Mouse (Mus musculus) fibroblast of lung, adult 2 months (primary cell): ENCODE results near the gene Ryr1.
"Not testable (repeated sequence)": the region's sequence is repeated elsewhere in the genome, so short reads cannot be mapped to it uniquely, and the experiment has no call there.

Experiments
- DNase-seq: peaks from one replicate; pipeline ENCODE4 v3.0.0-alpha.2; 2011; ENCODE audit warnings: low read depth

The Ryr1 gene

DNA sequence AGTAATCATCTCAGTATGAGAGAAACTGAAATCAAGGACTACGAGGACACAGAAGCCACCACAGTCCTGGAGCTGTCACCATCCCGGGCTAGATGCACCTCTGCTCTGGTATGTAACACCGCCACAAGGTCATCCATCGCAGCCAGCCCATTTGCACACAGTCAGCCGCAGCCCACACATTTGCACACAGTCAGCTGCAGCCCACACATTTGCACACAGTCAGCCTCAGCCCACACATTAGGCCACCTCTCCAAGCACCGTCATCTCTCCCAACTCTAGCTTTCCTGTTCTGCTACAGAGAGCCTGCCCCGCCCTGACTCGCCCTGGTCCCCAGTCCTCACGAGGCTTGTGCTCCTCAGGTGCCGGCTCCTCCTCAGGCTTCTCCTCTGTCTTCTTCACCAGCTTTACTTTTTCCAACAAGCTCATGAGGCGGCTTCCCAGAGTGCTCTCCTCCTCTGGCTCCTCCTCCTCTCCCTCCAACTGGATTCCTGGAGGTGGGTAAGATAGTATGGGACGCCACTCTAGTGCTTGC, 45.5 kb downstream of the Ryr1 start:
- DNase-seq: no peak

DNA sequence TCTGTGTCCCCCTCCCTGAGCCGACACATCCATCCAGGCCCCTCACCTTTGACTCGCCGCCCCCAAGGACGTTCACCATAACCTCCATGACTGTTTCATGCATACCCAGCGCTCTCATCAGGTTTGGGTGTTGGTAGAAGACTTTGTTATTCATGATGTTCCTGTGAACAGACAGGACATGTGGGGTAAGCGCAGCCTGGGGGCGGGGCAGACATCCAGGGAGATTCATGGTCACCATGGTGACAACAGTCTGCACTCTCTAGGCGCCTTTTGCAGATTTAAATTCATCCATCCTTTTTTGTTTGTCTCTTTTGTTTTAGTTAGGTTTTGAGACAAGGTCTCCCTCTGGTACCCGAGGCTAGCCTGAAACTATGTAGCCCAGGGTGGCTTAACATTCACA, 48.0 kb downstream of the Ryr1 start:
- no peak for DNase-seq

DNA sequence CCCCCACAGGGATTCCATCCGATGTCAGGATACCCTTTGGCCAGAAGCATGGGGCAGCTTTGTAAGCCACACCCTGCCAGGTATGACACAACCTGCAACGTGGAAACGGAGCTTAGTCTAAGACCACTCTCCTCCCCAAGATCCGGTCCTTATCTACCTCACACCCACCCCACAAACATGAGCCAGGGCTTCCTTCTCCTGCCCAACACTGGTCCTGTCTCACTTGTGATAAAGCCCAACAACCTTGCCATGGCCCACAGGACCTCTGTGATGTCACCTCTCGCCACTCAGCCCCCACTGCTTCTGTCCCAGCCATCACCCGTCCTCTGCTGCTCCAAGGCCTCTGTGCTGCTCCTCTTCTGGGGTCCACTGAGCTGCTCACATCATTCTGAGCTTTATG, 49.8 kb downstream of the Ryr1 start:
- no peak for DNase-seq

DNA sequence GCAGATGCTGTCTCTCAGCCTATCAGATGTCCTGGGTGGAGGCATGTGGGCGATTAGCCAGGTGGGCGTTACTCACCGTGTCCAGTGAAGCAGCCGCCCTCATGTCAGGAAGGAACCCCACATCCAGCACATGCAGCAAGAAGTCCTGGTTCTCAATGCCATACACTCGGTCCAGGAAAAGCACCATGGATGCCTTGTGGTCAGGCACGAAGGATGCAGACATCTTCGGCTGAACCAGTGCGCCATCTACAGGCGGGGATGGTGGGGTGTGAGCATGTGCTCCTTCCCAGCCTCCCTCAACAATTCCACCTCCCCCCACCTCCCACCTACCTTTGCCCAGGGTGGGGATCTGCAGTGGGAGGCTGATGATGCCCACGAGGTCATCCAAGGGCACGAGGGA, 52.3 kb downstream of the Ryr1 start:
- DNase-seq: no peak

DNA sequence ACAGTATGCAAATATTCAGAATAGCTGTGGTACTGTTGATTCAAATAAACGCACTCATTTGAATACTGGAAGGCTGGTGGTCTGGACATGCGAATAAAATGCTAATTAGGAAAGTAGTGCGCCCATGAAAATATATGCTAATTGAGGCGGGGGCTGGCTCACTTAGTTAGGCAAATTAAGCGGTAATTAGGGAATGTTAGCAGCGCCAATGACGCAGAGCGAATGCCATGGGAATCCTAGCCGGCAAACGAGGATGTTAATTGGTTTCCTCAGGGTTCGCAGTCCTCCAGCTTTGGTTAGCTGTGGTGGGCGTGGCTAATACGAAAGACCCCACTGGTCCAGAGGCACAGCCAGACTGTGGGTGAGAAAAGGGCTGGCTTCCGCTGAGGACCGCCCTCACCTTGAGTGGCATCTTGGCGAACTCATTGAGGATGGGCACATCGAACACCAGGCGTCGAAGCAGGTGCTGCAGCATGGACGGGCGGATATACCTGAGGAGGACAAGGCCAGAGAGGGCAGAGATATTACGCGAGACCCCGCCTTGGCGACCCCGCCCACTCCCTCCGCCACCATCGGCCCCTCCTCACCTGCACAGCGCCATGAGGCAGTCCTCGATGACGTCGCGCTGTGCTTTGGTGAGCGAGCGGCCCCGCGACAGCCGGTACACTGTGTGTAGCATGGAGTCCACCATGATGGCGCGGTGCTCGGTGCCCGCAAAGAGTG, 53.6 kb downstream of the Ryr1 start:
- no peak for DNase-seq

DNA sequence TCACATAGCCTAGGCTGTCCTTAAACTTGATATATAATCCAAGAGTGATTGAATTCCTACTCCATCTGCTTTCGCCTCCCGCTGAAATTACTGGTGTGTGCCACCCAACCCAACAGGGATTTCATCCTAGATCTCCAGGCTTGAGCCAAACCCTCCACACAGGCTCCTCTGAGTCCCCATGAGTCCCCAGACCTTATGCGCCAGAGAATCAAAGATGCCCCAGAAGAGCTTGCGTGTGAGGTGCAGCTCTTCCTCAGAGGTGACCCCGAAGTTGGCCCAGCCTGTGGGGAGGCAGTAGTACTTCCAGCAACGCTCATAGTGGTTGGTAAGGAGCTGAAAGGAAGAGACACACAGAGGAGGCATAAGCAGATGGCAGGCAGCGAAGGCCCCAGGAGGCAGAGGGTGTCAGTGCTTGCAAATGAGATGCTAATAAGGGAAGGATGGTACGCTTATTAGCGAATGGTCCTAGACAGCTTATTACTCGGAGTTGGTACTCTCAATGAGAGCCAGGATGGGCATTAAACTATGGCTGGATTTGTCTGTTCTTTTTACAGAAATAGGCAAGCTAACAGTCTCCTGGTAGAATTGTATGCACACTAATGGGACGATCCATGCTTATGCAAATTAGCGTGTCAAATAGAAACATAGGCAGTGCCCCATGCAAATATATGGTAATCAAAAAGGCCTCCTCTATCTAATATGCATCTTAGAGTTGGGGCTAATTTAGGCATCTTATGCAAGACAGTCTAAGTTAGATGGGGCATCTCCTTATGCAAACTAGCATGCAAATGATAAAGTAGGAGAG, 54.4 kb downstream of the Ryr1 start:
- DNase-seq: no peak

DNA sequence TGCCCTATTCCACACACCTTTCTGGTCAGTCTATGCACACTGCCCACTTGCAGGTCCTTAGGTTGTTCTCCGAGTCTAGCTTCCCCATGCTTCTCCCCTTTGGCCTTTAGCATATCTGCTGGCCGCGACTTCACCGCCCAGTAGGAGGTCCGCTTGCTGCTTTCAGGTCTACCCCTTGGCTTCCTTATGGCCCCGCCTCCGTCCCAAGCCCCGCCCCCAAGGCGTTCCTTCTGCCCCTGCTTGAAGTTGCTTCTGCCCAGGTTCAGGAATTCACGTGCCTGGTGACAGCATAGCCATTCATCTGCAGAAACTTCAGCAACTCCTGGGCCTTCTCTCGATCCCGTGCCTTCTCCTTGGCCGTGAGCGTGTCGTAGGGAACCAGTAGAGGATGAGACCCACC, 57.2 kb downstream of the Ryr1 start:
- DNase-seq: no peak

DNA sequence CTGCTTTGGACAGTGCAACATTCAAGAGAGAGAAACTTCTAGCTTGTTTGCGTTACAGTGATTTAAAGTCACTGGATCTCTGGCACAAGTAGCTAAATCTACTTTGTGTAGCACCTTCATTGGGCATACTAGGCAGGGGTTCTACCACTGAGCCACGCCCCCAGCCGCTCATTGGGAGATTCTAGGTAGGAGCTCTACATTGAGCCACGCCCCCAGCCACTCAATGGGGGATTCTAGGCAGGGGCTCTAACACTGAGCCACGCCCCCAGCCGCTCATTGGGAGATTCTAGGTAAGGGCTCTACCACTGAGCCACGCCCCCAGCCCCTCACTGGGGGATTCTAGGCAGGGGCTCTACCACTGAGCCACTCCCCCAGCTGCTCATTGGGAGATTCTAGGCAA, 61.5 kb downstream of the Ryr1 start:
- DNase-seq: not testable (repeated sequence)

DNA sequence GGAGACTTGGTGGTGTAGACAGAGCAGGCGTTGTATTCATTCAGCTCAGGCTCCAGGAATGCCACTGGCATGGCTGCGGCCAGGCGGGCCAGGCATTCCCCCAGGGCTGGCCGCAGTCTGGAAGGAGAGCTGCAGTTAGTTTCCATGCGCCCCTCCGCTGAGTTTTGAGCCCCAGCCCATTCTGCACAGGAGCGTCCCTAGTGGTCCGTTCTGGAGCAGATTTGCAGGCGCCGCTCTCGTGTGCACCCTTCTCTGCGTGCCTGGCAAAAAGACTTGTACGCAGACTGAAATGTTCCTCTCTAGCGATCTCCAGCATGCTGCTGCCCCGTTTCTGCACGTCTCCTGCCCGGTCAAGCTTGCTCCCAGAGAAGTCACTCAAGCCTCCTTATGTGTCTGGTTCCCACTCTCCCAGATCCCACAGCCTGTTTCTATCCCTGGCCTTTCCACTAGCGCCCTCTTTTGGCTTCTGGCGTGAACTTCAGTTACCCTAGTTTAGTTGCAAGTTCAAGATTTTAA, 63.4 kb downstream of the Ryr1 start:
- peak; percentile 45 for DNase-seq

DNA sequence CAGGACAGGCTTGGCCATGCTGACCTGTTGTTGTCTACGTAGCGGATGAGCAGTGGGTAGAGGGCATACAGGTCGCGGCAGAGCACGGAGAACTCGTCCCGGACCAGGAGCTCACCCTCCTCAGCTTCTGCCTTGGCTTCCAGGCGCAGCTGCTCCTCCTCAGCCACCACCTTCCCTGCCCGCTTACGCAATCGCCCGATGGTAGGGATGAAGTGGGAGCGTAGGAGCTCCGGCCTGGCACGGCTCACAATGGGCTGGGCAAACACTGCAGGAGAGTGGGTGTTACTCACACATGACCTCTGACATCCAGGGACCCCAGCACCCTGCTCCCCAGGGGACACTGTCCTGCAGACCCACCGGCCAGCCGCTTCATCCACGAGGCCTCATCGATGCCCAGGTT, 65.5 kb downstream of the Ryr1 start:
- no peak for DNase-seq

DNA sequence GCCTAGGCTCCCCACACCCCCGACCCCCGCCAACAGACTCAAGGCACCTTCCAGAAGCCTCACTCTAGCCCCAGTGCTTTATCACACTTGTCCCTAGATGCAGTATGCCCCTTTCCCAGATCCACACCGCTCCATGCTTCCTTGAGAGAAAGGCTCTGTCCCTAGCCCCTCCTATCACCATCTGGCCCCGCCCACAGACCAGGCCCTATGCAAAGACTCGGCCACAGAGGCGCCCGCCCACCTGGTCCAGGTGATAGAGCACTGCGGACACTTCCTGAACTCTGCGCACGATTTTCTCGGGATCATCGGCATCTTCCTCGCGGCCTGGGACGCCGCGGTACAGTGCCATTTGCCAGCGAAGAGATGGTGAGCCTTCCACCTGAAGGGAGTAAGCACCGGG, 72.2 kb downstream of the Ryr1 start:
- no peak for DNase-seq

DNA sequence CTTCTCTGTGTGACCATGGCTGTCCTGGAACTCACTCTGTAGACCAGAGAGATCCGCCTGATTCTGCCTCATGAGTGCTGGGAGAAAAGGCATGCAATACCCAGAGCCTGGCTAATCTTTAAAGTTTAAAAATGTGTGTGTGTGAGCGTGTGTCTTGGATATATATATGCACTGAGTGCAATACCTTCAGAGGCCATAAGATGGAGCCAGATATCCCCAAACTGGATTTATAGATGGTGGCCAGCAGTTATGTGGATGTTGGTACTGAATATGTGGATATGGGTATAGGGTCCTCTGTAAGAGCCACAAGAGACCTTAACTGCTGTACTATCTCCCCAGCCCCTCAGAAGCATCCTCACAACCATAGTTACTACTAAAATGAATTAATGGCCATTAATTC, 74.2 kb downstream of the Ryr1 start:
- DNase-seq: no peak

DNA sequence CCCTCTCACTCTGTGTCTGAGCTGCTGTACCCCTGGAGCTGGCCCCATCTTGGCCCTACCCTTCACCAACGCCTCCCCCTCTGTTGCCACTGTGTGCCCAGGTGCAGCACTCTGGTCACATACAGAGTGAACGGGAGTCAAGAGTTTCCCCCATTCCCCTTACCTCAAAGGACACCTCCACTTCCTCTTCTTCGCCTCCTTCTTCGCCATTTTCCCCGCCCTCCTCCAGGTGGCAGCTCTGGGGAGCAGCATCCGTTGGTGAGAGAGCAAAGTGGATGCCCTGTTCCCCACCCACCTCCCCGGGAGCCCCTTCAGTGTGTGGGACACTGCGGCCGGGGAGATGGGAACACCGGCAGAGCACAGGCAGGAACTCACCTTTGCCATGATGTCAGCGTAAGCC, 76.4 kb downstream of the Ryr1 start:
- no peak for DNase-seq

DNA sequence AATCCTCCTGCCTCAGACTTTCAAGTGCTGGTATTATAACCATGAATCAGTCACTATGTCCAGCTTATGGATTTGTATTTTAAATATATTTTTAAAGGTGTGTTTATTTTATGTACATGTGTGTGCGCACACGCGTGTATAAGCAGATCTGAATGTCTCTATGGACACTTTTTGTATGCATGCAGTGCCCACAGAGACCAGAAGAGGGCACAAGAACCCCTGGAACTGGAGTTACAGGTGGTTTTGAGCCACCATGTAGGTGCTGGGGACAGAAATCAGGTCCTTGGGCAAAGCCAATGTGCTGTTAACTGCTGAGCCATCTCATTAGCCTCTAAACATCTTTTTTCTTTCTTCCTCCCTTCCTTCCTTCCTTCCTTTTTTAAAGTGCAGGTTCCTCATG, 76.9 kb downstream of the Ryr1 start:
- no peak for DNase-seq

DNA sequence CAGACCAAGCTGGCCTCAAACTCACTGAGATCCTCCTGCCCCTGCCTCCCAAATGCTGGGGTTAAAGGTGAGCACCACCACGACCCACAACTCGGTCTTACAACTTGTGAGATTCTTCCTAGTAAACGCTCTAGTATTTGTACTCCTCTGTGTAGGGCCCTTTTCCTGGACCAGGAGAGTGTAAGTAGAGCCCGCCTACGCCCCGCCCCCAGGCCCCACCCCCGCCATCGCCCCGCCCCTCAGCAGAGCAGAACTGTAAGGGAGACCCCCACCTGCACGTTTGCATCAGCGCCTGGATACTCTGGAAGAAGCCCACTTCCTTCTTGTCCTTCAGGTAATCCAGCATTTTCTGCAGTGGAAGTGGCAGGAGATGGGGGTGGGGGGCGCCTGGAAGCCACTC, 78.4 kb downstream of the Ryr1 start:
- no peak for DNase-seq

DNA sequence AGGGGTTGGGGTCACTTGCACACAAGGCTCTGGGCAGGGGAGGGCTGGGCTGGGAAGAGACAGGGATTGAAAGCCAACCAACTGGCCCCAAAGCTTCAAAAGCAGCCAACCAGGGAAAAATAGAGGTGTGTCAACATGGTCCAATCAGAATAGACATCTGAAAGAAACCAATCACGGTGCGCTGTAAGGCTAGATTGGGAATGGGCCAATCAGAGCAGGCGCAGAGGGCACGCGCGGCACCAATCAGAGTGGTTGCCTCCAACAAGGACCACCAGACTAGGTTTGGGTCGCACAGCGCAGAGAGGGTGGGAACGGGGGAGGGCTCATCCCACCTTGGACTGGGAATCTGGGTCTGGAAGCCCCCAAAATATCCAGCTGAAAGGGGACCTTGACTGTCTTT, 80.7 kb downstream of the Ryr1 start:
- DNase-seq: no peak

DNA sequence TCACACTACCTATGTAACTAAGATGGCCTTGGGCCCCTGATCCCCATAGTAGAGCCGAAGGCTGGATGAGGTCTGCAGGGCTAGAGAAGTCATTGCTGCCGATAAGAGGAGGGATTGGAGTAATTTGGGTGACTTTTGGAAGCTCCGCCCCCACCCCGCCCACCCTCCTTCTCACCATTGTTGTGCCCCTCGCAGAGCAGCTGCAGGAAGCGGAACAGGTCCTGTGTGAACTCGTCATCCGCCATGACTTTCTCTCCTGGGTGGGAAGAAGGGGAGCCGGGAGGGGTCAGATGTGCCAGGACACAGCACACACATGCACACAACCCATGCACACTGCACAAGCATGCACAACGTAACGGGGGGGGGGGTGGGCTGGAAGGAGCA, 81.3 kb downstream of the Ryr1 start:
- DNase-seq: no peak

DNA sequence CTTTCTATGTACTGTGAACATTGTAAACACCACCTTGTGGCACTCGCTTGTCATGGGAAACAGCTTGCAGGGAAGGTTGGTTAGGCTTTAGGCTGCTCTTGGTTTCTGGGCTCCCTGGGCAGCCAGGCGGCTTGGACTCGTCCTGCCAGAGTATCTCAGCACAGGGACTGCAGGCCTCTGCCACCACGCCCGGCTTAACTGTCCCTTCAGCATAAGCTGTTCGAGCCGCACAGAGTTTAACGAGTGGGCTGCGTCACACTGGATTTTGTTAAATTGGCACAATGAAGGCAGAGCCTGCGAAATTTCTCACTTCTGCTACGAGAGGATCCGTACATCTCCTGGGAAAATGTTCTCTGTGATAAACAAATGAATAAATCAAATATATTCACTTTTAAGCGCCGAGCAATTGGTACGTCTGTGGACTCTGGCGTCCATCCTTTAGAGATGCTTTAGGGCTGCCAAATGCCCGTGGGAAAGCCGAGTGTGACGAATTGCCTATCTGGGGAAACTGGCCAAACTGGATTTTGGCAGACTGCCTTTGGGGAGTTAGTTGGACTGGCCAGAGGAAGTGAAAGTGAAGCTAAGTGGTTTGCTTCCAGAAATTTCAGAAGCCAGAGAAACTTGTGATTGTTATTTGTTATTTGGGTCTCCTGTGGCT, 81.8 kb downstream of the Ryr1 start:
- peak; percentile 98 for DNase-seq

DNA sequence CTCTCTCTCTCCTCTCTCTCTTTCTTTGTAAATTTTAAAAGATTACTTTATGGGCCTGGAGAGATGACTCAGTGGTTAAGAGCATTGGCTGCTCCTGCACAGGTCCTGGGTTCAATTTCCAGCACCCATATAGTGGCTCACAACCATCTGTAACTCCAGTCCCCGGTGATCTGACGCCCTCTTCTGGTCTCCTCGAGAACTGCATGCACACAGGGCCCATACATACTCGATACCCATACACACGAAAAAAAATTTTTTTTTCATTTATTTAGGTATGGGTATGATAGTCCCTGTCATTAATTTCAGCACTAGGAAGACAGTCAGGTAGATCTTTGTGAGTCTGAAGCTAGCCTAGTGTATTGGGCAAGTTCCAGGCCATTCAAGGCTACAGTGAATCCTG, 83.8 kb downstream of the Ryr1 start:
- no peak for DNase-seq

DNA sequence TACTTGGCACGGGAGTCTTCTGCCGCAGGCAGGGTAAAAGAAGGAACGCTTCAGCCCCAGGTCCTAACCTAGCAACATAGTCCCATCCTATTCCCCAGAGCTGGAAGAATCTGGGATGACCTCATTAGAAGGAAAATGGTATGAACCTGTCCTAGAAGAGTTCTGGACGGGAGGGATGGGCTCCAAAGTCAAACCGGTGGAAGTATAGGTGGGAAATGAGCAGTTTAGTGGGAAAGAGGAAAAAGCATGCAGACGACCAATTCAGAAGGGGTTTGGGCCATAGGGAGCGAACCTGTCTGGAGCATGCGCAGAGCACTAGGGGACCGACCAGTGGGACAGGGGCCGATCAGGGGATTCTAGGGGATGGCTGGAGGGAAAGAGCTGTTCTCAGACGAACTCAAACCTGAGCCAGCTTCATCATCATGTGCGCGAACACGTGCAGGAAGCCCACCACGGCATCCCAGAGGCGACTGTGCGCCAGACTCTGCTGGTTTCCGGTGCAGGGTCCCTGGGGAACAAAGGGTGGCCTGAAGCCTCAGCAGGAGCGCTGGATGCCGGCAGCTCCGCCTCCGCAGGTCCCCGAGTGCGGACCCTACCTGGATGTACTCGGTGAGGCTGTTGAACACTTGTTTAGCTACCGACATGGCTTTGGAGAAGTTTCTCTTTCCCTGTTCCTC, 84.9 kb downstream of the Ryr1 start:
- DNase-seq: no peak

DNA sequence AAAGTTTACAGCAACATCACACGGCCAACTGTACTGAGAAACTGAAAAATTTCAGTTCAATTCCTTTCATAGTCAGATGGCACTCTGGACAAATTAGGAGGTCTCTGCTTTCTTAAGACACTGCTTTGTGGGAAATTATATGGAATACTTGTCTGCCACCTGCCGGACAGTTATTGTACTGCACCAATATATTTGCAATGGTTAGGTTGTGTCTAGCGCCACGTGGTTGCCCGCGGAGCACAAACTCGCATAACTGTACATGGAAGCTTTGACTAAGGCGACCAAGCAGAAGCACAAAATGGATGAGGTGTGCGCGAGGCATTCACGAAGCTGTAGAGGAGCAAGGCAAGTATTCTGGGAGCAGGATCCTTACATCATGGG, 85.4 kb downstream of the Ryr1 start:
- DNase-seq: peak; percentile 91

DNA sequence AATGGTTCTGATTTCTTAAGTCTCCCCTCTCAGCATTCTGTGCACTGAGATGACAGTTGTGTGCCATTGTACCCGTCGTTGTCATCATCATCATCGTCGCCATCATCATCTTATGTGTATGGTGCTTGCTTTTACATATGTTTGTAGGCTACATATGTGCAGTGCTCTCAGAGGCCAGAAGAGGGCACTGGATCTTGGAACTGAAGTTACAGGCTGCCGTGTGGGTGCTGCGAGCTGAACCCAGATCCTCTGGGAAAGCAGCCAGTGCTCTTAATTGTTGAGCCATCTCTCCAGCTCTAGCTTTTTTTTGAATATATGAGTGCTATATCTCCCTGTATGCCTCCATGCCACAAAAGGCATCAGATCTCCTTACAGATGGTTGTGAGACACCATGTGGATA, 87.7 kb downstream of the Ryr1 start:
- no peak for DNase-seq
